Mouse (Mus musculus): Measurements from ENCODE around the gene Ttpal.
"Not testable (repeated sequence)": the region's sequence is repeated elsewhere in the genome, so short reads cannot be mapped to it uniquely, and the experiment has no call there.

Ttpal gene

GRCm38 (mm10) chr2:163634211-163634610 is 32.1 kb downstream of the Ttpal start:
- DNase-seq, result no peak

- no peak for DNase-seq
Observed at GRCm38 (mm10) chr2:163636057-163636456, 33.9 kb downstream of the Ttpal start.

GRCm38 (mm10) chr2:163637655-163638266 is 35.6 kb downstream of the Ttpal start:
- no peak for DNase-seq

- no peak for DNase-seq
Observed at GRCm38 (mm10) chr2:163640493-163640892, 38.4 kb downstream of the Ttpal start.

- DNase-seq, result no peak
Observed at GRCm38 (mm10) chr2:163641681-163642080, 39.6 kb downstream of the Ttpal start.

- DNase-seq, result peak; percentile 71 to 80
Observed at GRCm38 (mm10) chr2:163642685-163643575, 40.8 kb downstream of the Ttpal start.

GRCm38 (mm10) chr2:163643576-163643971 is 41.5 kb downstream of the Ttpal start:
- DNase-seq, result no peak

- DNase-seq, result no peak
Observed at GRCm38 (mm10) chr2:163644047-163644446, 41.9 kb downstream of the Ttpal start.

- DNase-seq, result peak; percentile 100
Observed at GRCm38 (mm10) chr2:163644575-163645385, 42.7 kb downstream of the Ttpal start, which contains the start of gene Serinc3. Gene Serinc3, minus strand, starts transcription at chr2:163645131.

GRCm38 (mm10) chr2:163645700-163646460 is 43.8 kb downstream of the Ttpal start:
- peak in 1 of 2 experiments; percentile 33 for DNase-seq

GRCm38 (mm10) chr2:163646461-163647080 is 44.5 kb downstream of the Ttpal start:
- no peak for DNase-seq

- not testable (repeated sequence) for DNase-seq
Observed at GRCm38 (mm10) chr2:163655699-163656098, 53.6 kb downstream of the Ttpal start.

- no peak for DNase-seq
Observed at GRCm38 (mm10) chr2:163657486-163657885, 55.4 kb downstream of the Ttpal start.

- DNase-seq, result peak; percentile 80 to 82
Observed at GRCm38 (mm10) chr2:163657975-163658886, 56.1 kb downstream of the Ttpal start, which contains the start of gene Pkig. Gene Pkig, plus strand, starts transcription at chr2:163658386.

GRCm38 (mm10) chr2:163658941-163659340 is 56.8 kb downstream of the Ttpal start:
- no peak for DNase-seq

- DNase-seq, result peak; percentile 28 to 45
Observed at GRCm38 (mm10) chr2:163659431-163659830, 57.3 kb downstream of the Ttpal start.

- DNase-seq, result no peak
Observed at GRCm38 (mm10) chr2:163660103-163660701, 58.1 kb downstream of the Ttpal start.

- no peak for DNase-seq
Observed at GRCm38 (mm10) chr2:163661371-163661850, 59.3 kb downstream of the Ttpal start.

GRCm38 (mm10) chr2:163662076-163662475 is 60.0 kb downstream of the Ttpal start:
- no peak for DNase-seq

GRCm38 (mm10) chr2:163662698-163663221 is 60.6 kb downstream of the Ttpal start:
- DNase-seq, result peak; percentile 43 to 58

Data from spleen, adult 18-20 months (tissue).